Mouse (Mus musculus) stomach, embryonic 16.5 days (tissue): ENCODE data around the gene Tepp. TPM values are rescaled to one million over a fixed set of nuclear protein-coding genes. Genes with fewer than 3 reads are reported as not detected.

Experiments used
- ATAC-seq: fragments of 200-750 bp; cut with Nextera tagmentation; 2 replicates; pipeline ENCODE4 v1.8.0; 2017; ENCODE audit warnings: moderate number of reproducible peaks, moderate TSS enrichment; ENCODE audit not compliant: insufficient read depth, low FRiP score
- H3K27ac ChIP-seq: fragments of 300-500 bp; sonication (generic); 2 replicates; pipeline ENCODE4 v1.5.1; 2014; ENCODE audit warnings: low read length
- H3K27me3 ChIP-seq: fragments of 300-500 bp; sonication (generic); 2 replicates; pipeline ENCODE4 v1.6.1; 2014; ENCODE audit warnings: low read length, control low read depth, mixed read lengths; ENCODE audit not compliant: control insufficient read depth, insufficient read depth
- H3K36me3 ChIP-seq: fragments of 300-500 bp; sonication (generic); 2 replicates; pipeline ENCODE4 v1.6.1; 2014; ENCODE audit warnings: low read length; ENCODE audit not compliant: control insufficient read depth, insufficient read depth
- H3K4me1 ChIP-seq: fragments of 300-500 bp; sonication (generic); 2 replicates; pipeline ENCODE4 v1.6.1; 2014; ENCODE audit warnings: low read length, control low read depth, mixed read lengths; ENCODE audit not compliant: control insufficient read depth, insufficient read depth
- H3K4me2 ChIP-seq: fragments of 300-500 bp; sonication (generic); 2 replicates; pipeline ENCODE4 v1.6.1; 2014; ENCODE audit warnings: low read depth, low read length, mixed read lengths
- H3K4me3 ChIP-seq: fragments of 300-500 bp; sonication (generic); replicated peaks from 2 replicates; pipeline ENCODE4 v1.5.1; 2014; ENCODE audit warnings: mild to moderate bottlenecking, low read length
- H3K9ac ChIP-seq: fragments of 300-500 bp; sonication (generic); 2 replicates; pipeline ENCODE4 v1.6.1; 2014; ENCODE audit warnings: low read length
- H3K9me3 ChIP-seq: fragments of 300-500 bp; sonication (generic); replicated peaks from 2 replicates; pipeline ENCODE4 v1.6.1; 2016; ENCODE audit warnings: low read length, control low read depth; ENCODE audit not compliant: control insufficient read depth
- WGBS: fragments of 180-500 bp; shearing (Covaris S2); extraction: QIAGEN DNeasy Blood & Tissue Kit; methylation state at CpG from one replicate; pipeline ENCODE4 v1.1.7; 2014; 5-methylcytosine and 5-hydroxymethylcytosine counted together
- polyA plus RNA-seq: library from polyadenylated mRNA; unstranded; fragments of >200 nt; fragmentation: Nextera tagmentation; extraction: Ambion mirVana; gene quantifications from 2 replicates; pipeline ENCODE4 v1.2.1, GENCODE M21; 2015

The Tepp gene
- polyA plus RNA-seq = not detected in 2 replicates

- Histone ChIP-seq H3K36me3 (no peaks in the 10 kb centered on the region), H3K27ac (no peak within 1 kb of the TSS), H3K4me3 (no peak within 1 kb of the TSS), H3K9me3 (no peaks in the 10 kb centered on the region), H3K9ac (no peak within 1 kb of the TSS), H3K4me2 (no peak within 1 kb of the TSS), H3K4me1 (no peaks in the 10 kb centered on the region), H3K27me3 (no peaks in the 10 kb centered on the region)
- 37% methylated on average over 6 of the region's 6 CpGs for WGBS
- ATAC-seq = no peak
These were observed at the start of gene Tepp for GRCm38 (mm10) chr8:95310342-95310970. Gene Tepp, plus strand, starts transcription at chr8:95310566.

- Histone ChIP-seq H3K9me3 (no peaks in the 10 kb centered on the region), H3K4me2 (no peak overlapping the region), H3K27me3 (no peaks in the 10 kb centered on the region), H3K4me3 (no peak overlapping the region), H3K4me1 (no peaks in the 10 kb centered on the region), H3K27ac (no peak overlapping the region), H3K9ac (no peak overlapping the region), H3K36me3 (no peaks in the 10 kb centered on the region)
- ATAC-seq = no peak
- WGBS = 83% methylated on average over 2 of the region's 2 CpGs
These were observed 48.2 kb upstream of the Tepp start for GRCm38 (mm10) chr8:95262181-95262580.

- Histone ChIP-seq H3K4me2 (no peak overlapping the region), H3K9me3 (no peaks in the 10 kb centered on the region), H3K27me3 (no peaks in the 10 kb centered on the region), H3K4me3 (no peak overlapping the region), H3K36me3 (no peaks in the 10 kb centered on the region), H3K9ac (no peak overlapping the region), H3K27ac (no peak overlapping the region), H3K4me1 (no peaks in the 10 kb centered on the region)
- 69% methylated on average over 12 of the region's 12 CpGs for WGBS
- no peak for ATAC-seq
These were observed 39.9 kb upstream of the Tepp start for GRCm38 (mm10) chr8:95270501-95270900.

- Histone ChIP-seq H3K9me3 (no peaks in the 10 kb centered on the region), H3K27me3 (no peaks in the 10 kb centered on the region), H3K4me3 (no peak overlapping the region), H3K4me1 (no peaks in the 10 kb centered on the region), H3K4me2 (no peak overlapping the region), H3K9ac (no peak overlapping the region), H3K36me3 (no peaks in the 10 kb centered on the region), H3K27ac (no peak overlapping the region)
- no peak for ATAC-seq
- 17% methylated on average over 4 of the region's 4 CpGs for WGBS
These were observed 38.5 kb upstream of the Tepp start for GRCm38 (mm10) chr8:95271841-95272240.

- no peak for ATAC-seq
- 31% methylated on average over 2 of the region's 2 CpGs for WGBS
- H3K9me3 ChIP-seq = no peaks in the 10 kb centered on the region
- H3K4me1 ChIP-seq = no peaks in the 10 kb centered on the region
- H3K4me3 ChIP-seq = no peak overlapping the region
- H3K27ac ChIP-seq = no peak overlapping the region
- no peak overlapping the region for H3K9ac ChIP-seq
- no peaks in the 10 kb centered on the region for H3K27me3 ChIP-seq
- no peaks in the 10 kb centered on the region for H3K36me3 ChIP-seq
- H3K4me2 ChIP-seq = no peak overlapping the region
These were observed 37.5 kb upstream of the Tepp start for GRCm38 (mm10) chr8:95272871-95273270.

- H3K36me3 ChIP-seq = no peaks in the 10 kb centered on the region
- H3K9me3 ChIP-seq = no peaks in the 10 kb centered on the region
- H3K27ac ChIP-seq = no peak overlapping the region
- H3K4me2 ChIP-seq = no peak overlapping the region
- H3K4me1 ChIP-seq = no peaks in the 10 kb centered on the region
- WGBS = 59% methylated on average over 5 of the region's 5 CpGs
- no peak overlapping the region for H3K4me3 ChIP-seq
- no peak for ATAC-seq
- no peaks in the 10 kb centered on the region for H3K27me3 ChIP-seq
- no peak overlapping the region for H3K9ac ChIP-seq
These were observed 28.9 kb upstream of the Tepp start for GRCm38 (mm10) chr8:95281493-95281892.

- Histone ChIP-seq H3K9ac (no peak overlapping the region), H3K9me3 (no peaks in the 10 kb centered on the region), H3K27ac (no peak overlapping the region), H3K27me3 (no peaks in the 10 kb centered on the region), H3K4me2 (no peak overlapping the region), H3K36me3 (no peaks in the 10 kb centered on the region), H3K4me1 (no peaks in the 10 kb centered on the region), H3K4me3 (no peak overlapping the region)
- WGBS = 58% methylated on average over 6 of the region's 6 CpGs
- ATAC-seq = no peak
These were observed 21.2 kb upstream of the Tepp start for GRCm38 (mm10) chr8:95289066-95289650.

GRCm38 (mm10) chr8:95293172-95293571, 17.2 kb upstream of the Tepp start:
- 64% methylated on average over 11 of the region's 11 CpGs for WGBS
- Histone ChIP-seq H3K27me3 (no peaks in the 10 kb centered on the region; the same call in 1 of the 2 replicates), H3K4me3 (peak overlapping the region; percentile 20; the same call in 1 of the 2 replicates), H3K4me1 (no peaks in the 10 kb centered on the region), H3K27ac (no peak overlapping the region; the same call in 1 of the 2 replicates), H3K4me2 (peak overlapping the region; percentile 35), H3K9ac (peak overlapping the region; percentile 35; the same call in 1 of the 2 replicates), H3K9me3 (no peaks in the 10 kb centered on the region), H3K36me3 (no peaks in the 10 kb centered on the region)
- ATAC-seq = no peak

GRCm38 (mm10) chr8:95293891-95294290, 16.5 kb upstream of the Tepp start:
- Histone ChIP-seq H3K4me2 (peak overlapping the region; percentile 35), H3K4me1 (no peaks in the 10 kb centered on the region), H3K36me3 (no peaks in the 10 kb centered on the region), H3K27ac (peak overlapping the region; percentile 62), H3K27me3 (no peaks in the 10 kb centered on the region; the same call in 1 of the 2 replicates), H3K4me3 (peak overlapping the region; percentile 20), H3K9ac (peak overlapping the region; percentile 31), H3K9me3 (no peaks in the 10 kb centered on the region)
- ATAC-seq = peak; percentile 86
- 52% methylated on average over 7 of the region's 7 CpGs for WGBS
